Comparison of ENCODE assay signal across 8 mouse cellular contexts in genomic region chr7:27354144-27354543, GRCm38 (mm10). TPM values are rescaled to one million over a fixed set of nuclear protein-coding genes. Genes with fewer than 3 reads are reported as not detected.
DNase-seq lines count a peak whose midpoint lies in the region; ATAC-seq lines count a peak whose summit lies in the region.

No protein-coding gene starts in this region.

- H3K9ac ChIP-seq in embryonic facial prominence, embryonic 14.5 days (ENCODE audit: low read depth, low read length), result no peak overlapping the region
- H3K9ac ChIP-seq in intestine, embryonic 14.5 days (ENCODE audit: low read length), result no peak overlapping the region

- ATAC-seq in embryonic facial prominence, embryonic 14.5 days (ENCODE audit: low read depth), result no peak
- ATAC-seq in intestine, embryonic 14.5 days (replicated peaks; ENCODE audit: low FRiP score, low TSS enrichment, low read depth), result no peak

- H3K4me2 ChIP-seq in embryonic facial prominence, embryonic 14.5 days (ENCODE audit: low read depth, low read length), result peak overlapping the region; percentile 84
- peak overlapping the region; percentile 80 for H3K4me2 ChIP-seq in intestine, embryonic 14.5 days (ENCODE audit: low read length)

- no peaks in the 10 kb centered on the region for H3K9me3 ChIP-seq in embryonic facial prominence, embryonic 14.5 days (ENCODE audit: control insufficient read depth, low read length)
- no peaks in the 10 kb centered on the region for H3K9me3 ChIP-seq in intestine, embryonic 14.5 days (ENCODE audit: control insufficient read depth, low read length)

- H3K36me3 ChIP-seq in embryonic facial prominence, embryonic 14.5 days (ENCODE audit: control insufficient read depth, insufficient read depth, low read length), result peaks cover 26% of the 10 kb centered on the region
- peaks cover 14% of the 10 kb centered on the region for H3K36me3 ChIP-seq in intestine, embryonic 14.5 days (ENCODE audit: control insufficient read depth, insufficient read depth, low read length)

- H3K27me3 ChIP-seq in embryonic facial prominence, embryonic 14.5 days (replicated peaks; ENCODE audit: control insufficient read depth, insufficient read depth, low read length), result peaks cover 14% of the 10 kb centered on the region; the same call in 1 of the 2 replicates
- H3K27me3 ChIP-seq in intestine, embryonic 14.5 days (replicated peaks; ENCODE audit: control insufficient read depth, insufficient read depth, low read length), result no peaks in the 10 kb centered on the region

- WGBS in embryonic facial prominence, embryonic 14.5 days, result 32% methylated on average over 6 of the region's 6 CpGs
- WGBS in intestine, embryonic 14.5 days, result 25% methylated on average over 6 of the region's 6 CpGs

- peak; percentile 65 to 76 for DNase-seq in heart, adult 18-20 months
- no peak for DNase-seq in heart, postnatal 36 days
- peak; percentile 85 for DNase-seq in embryonic facial prominence, embryonic 14.5 days (ENCODE audit: low spot score)
- DNase-seq in intestine, embryonic 14.5 days (ENCODE audit: low spot score), result peak; percentile 54
- DNase-seq in lung, postnatal 36 days, result peak; percentile 83
- no peak for DNase-seq in layer of hippocampus, adult 18-20 months (ENCODE audit: low spot score in 2 of 2)
- no peak for DNase-seq in c-Kit-positive CD71-positive TER-119-positive erythroid progenitor cells, embryonic 14.5 days (ENCODE audit: low spot score)
- DNase-seq in frontal cortex, adult 2 months (ENCODE audit: extremely low spot score in 1 of 2, low spot score in 1 of 2), result no peak

- peaks cover 15% of the 10 kb centered on the region for H3K4me1 ChIP-seq in embryonic facial prominence, embryonic 14.5 days (ENCODE audit: control insufficient read depth, insufficient read depth, low read length)
- H3K4me1 ChIP-seq in intestine, embryonic 14.5 days (replicated peaks; ENCODE audit: control insufficient read depth, insufficient read depth, low read length), result peaks cover 19% of the 10 kb centered on the region

- peak overlapping the region; percentile 56 for H3K4me3 ChIP-seq in embryonic facial prominence, embryonic 14.5 days (ENCODE audit: low read depth, low read length)
- no peak overlapping the region for H3K4me3 ChIP-seq in intestine, embryonic 14.5 days (ENCODE audit: low read depth, low read length)

- intact Hi-C loops in heart, postnatal 36 days (cut with DNase I), result loop anchor here (2.0 kb wide), 1 partner anchor 15 kb away; no protein-coding TSS in a partner anchor

- no peak overlapping the region for H3K27ac ChIP-seq in embryonic facial prominence, embryonic 14.5 days (replicated peaks; ENCODE audit: low read depth, low read length)
- no peak overlapping the region for H3K27ac ChIP-seq in intestine, embryonic 14.5 days (ENCODE audit: low read depth)

RNA-seq across cellular contexts. Expression of gene Shkbp1, which starts 1.7 kb away (rescaled TPM):
- 1 to 10 TPM; 5.6 to 6.3 TPM for total RNA-seq in heart, adult 18-20 months (2021)
- 1 to 10 TPM; 6.5 to 7.5 TPM for total RNA-seq in heart, postnatal 36 days (2021)
- 26.5 and 30.3 TPM in 2 replicates for polyA plus RNA-seq in embryonic facial prominence, embryonic 14.5 days (2014; fragmentation: Nextera tagmentation; extraction: Ambion mirVana)
- 39.8 and 40.0 TPM in 2 replicates for polyA plus RNA-seq in intestine, embryonic 14.5 days (2014; fragmentation: Nextera tagmentation; extraction: Ambion mirVana)
- 10 to 100 TPM; 25.8 to 28.2 TPM for total RNA-seq in layer of hippocampus, adult 18-20 months (2021)
- 58.4 and 62.8 TPM in 2 replicates for polyA plus RNA-seq in frontal cortex, adult 2 months (2012; rRNA removed)

RNA-seq across cellular contexts. Expression of gene Gm20479, which starts 3.1 kb away (rescaled TPM):
- not detected for total RNA-seq in heart, adult 18-20 months (2021)
- not detected for total RNA-seq in heart, postnatal 36 days (2021)
- polyA plus RNA-seq in embryonic facial prominence, embryonic 14.5 days (2014; fragmentation: Nextera tagmentation; extraction: Ambion mirVana), result not detected in 2 replicates
- polyA plus RNA-seq in intestine, embryonic 14.5 days (2014; fragmentation: Nextera tagmentation; extraction: Ambion mirVana), result 0.50 and 1.2 TPM in 2 replicates
- total RNA-seq in layer of hippocampus, adult 18-20 months (2021), result not detected
- 0.25 TPM in 1 of 2 replicates, not detected in the other for polyA plus RNA-seq in frontal cortex, adult 2 months (2012; rRNA removed)

RNA-seq across cellular contexts. Expression of gene Ltbp4, which starts 16.7 kb away (rescaled TPM):
- total RNA-seq in heart, adult 18-20 months (2021), result 100 to 1,000 TPM; 185 to 206 TPM
- total RNA-seq in heart, postnatal 36 days (2021), result 100 to 1,000 TPM; 207 to 236 TPM
- polyA plus RNA-seq in embryonic facial prominence, embryonic 14.5 days (2014; fragmentation: Nextera tagmentation; extraction: Ambion mirVana), result 74.2 and 74.8 TPM in 2 replicates
- polyA plus RNA-seq in intestine, embryonic 14.5 days (2014; fragmentation: Nextera tagmentation; extraction: Ambion mirVana), result 97.9 and 110 TPM in 2 replicates
- 10 to 100 TPM; 43.9 to 47.5 TPM for total RNA-seq in layer of hippocampus, adult 18-20 months (2021)
- polyA plus RNA-seq in frontal cortex, adult 2 months (2012; rRNA removed), result 68.8 and 69.8 TPM in 2 replicates

Comparison
In these comparisons a context has a peak if more than half of its experiments do, and no peak if none do; other contexts are left out.
1. DNase-seq: peak in heart, adult 18-20 months (2 of 2), embryonic facial prominence, embryonic 14.5 days (single experiment), intestine, embryonic 14.5 days (single experiment) and lung, postnatal 36 days (single experiment); none in heart, postnatal 36 days (0 of 2), layer of hippocampus, adult 18-20 months (0 of 2), c-Kit-positive CD71-positive TER-119-positive erythroid progenitor cells, embryonic 14.5 days (single experiment) and frontal cortex, adult 2 months (0 of 2).